Mouse (Mus musculus) forebrain, embryonic 10.5 days (tissue): ENCODE data around the gene Cfdp1. TPM values are rescaled to one million over a fixed set of nuclear protein-coding genes. Genes with fewer than 3 reads are reported as not detected.
"Not testable (repeated sequence)": the region's sequence is repeated elsewhere in the genome, so short reads cannot be mapped to it uniquely, and the experiment has no call there.

Source experiments
- DNase-seq: peaks from one replicate; pipeline ENCODE4 v3.0.0-alpha.2; 2017; ENCODE audit warnings: low spot score; ENCODE audit errors: extremely low spot score
- H3K27ac ChIP-seq: fragments of 300-500 bp; sonication (generic); 2 replicates; pipeline ENCODE4 v1.5.1; 2016; ENCODE audit warnings: mild to moderate bottlenecking
- H3K27me3 ChIP-seq: fragments of 300-500 bp; sonication (generic); 2 replicates; pipeline ENCODE4 v1.6.1; 2016; ENCODE audit warnings: mild to moderate bottlenecking; ENCODE audit not compliant: poor library complexity, severe bottlenecking
- H3K36me3 ChIP-seq: fragments of 300-500 bp; sonication (generic); replicated peaks from 2 replicates; pipeline ENCODE4 v1.6.1; 2016; ENCODE audit warnings: mild to moderate bottlenecking, moderate library complexity
- H3K4me1 ChIP-seq: fragments of 300-500 bp; sonication (generic); 2 replicates; pipeline ENCODE4 v1.6.1; 2016
- H3K4me3 ChIP-seq: fragments of 300-500 bp; sonication (generic); 2 replicates; pipeline ENCODE4 v1.5.1; 2016; ENCODE audit warnings: mild to moderate bottlenecking, moderate library complexity
- H3K9me3 ChIP-seq: fragments of 300-500 bp; sonication (generic); 2 replicates; pipeline ENCODE4 v1.6.1; 2016; ENCODE audit warnings: mild to moderate bottlenecking, moderate library complexity
- WGBS: fragments of 180-500 bp; shearing (Covaris S2); methylation state at CpG from one replicate; pipeline ENCODE4 v1.1.7; 2016; 5-methylcytosine and 5-hydroxymethylcytosine counted together
- polyA plus RNA-seq: library from polyadenylated mRNA; unstranded; fragments of >200 nt; fragmentation: Nextera tagmentation; extraction: Ambion mirVana; gene quantifications from 2 replicates; pipeline ENCODE4 v1.2.1, GENCODE M21; 2016

The Cfdp1 gene
- polyA plus RNA-seq, 1 experiment from 2014 or later = 234 TPM

DNA sequence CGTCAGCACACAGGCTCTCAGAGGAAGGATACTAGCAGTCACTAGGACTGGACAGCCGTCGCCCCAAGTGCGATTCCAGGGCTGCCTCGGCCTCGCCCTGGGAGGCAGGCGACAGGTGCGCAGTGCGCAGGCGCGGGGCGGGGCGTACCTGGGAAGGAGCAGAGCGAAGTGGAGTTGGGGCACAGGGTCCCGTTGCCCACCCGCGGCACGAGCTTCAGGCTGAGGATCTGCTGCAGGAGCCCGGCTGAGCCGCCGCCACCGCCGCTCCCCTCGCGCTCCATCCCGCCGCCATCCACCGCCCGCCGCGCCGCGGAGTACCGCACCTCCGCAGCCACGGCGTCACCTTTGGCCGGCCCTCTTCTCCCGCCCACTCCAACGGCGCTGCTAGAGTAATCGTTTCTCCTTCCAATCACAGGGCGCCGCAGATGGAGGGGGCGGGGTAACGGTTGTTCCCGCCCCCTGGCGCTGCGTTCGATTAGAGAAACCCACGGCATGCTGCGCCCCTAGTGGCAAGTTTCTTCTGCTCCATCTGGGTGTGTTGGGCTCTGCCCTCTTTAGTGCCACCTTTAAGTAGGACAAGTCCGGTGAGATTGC, 22.4 kb upstream of the Cfdp1 start, which contains the start of gene Tmem170:
TSS of gene Tmem170 (minus strand) at position 396 of the 594 bp plus-strand sequence.
- WGBS = under 1% methylated on average over 49 of the region's 53 CpGs
- Histone ChIP-seq H3K27me3 (no peaks in the 10 kb centered on the region), H3K4me3 (peak within 1 kb of the TSS; percentile 82), H3K9me3 (no peaks in the 10 kb centered on the region), H3K27ac (peak within 1 kb of the TSS; percentile 92), H3K4me1 (peaks cover 9% of the 10 kb centered on the region), H3K36me3 (peaks cover 4% of the 10 kb centered on the region; the same call in 1 of the 2 replicates)
- peak; percentile 98 for DNase-seq

DNA sequence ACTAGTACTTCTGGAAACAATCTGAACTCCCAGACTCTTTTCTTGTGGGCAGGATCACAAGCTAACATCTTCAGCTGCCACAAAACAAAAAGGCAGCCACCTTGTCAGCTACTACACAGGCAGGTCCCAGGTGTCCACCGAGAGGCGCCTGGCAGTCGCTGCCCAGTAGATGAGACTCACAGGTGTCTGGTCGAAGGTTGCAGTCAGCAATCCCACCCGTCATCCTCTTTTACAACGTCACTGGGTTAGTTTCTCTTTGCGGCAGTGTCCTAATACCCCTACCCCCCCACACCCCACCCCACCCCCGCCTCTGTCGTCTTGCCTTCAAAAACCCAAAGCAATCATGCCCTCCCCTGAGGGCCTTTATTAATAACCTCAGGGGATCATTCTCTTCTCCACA, 21.7 kb upstream of the Cfdp1 start:
- H3K4me3 ChIP-seq = peak overlapping the region; percentile 82
- no peak for DNase-seq
- peak overlapping the region; percentile 92 for H3K27ac ChIP-seq
- H3K4me1 ChIP-seq = peaks cover 9% of the 10 kb centered on the region
- H3K27me3 ChIP-seq = no peaks in the 10 kb centered on the region
- no peaks in the 10 kb centered on the region for H3K9me3 ChIP-seq
- WGBS = 36% methylated on average over 9 of the region's 9 CpGs
- peaks cover 4% of the 10 kb centered on the region; the same call in 1 of the 2 replicates for H3K36me3 ChIP-seq

DNA sequence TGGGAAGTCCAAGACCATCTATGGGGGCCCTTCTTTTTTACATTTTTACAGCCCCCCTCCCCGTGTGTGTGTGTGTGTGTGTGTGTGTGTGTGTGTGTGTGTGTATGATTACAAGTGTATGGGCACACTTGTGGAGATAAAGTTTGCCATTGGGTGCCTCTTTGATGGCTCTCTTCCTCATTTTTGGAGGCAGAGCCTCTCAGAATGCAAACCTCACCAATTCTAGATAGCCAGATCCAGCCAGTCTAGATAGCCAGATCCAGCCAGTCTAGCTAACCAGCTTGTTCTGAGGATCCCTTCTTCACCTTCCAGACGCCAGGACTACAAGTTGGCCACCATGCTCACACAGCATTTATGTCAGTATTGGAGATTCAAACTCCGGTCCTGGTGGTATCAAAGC, 17.2 kb upstream of the Cfdp1 start:
- DNase-seq = no peak
- H3K4me1 ChIP-seq = peaks cover 9% of the 10 kb centered on the region
- WGBS = 85% methylated on average over 3 of the region's 3 CpGs

DNA sequence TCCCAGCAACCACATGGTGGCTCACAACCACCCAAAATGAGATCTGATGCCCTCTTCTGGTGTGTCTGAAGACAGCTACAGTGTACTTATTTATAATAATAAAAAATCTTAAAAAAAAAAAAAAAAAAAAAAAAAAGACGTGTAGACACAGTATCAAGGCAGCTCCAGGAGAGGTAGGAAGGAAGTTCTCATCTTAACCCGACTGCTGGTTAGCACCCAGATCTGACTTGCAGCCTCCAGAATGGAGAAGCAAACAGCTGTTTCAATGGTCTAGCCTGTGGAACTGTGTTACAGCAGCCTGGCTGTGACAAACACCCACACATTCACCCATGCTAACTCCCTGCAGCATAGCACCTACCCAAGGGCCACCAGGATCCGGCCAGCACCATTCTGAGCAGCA, 16.3 kb upstream of the Cfdp1 start:
- DNase-seq = no peak
- H3K27ac ChIP-seq = no peak overlapping the region
- H3K36me3 ChIP-seq = peaks cover 17% of the 10 kb centered on the region
- no peak overlapping the region for H3K4me3 ChIP-seq
- WGBS = 90% methylated on average over 3 of the region's 3 CpGs
- H3K9me3 ChIP-seq = no peaks in the 10 kb centered on the region
- 0 out of 2 replicates have a peak, but pooled peaks cover 2% of the 10 kb centered on the region for H3K4me1 ChIP-seq
- H3K27me3 ChIP-seq = no peaks in the 10 kb centered on the region

More for the DNA sequence above, 17.2 kb upstream of the Cfdp1 start:
- Histone ChIP-seq H3K27me3 (no peaks in the 10 kb centered on the region), H3K9me3 (no peaks in the 10 kb centered on the region), H3K36me3 (peaks cover 8% of the 10 kb centered on the region), H3K4me3 (no peak overlapping the region), H3K27ac (no peak overlapping the region)

DNA sequence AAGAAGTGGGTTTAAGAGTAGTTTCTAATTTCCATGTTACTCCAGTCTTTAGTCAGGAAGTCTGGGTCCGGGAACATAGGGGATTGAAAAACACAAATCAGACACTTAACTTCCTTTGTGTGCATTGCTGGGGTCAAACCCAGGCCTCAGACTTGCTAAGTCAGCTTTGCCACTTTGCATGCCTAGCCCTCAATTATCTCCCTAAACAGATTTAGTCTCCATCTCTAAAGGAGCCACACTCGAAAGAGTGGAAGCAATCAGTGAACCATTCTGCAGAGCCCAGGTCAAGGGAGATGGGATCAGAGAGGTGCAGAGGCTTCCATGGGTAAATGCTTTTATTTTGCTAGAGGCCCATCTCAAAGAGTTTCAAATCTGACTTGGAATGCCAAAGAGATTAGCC, 14.6 kb upstream of the Cfdp1 start:
- Histone ChIP-seq H3K27me3 (no peaks in the 10 kb centered on the region), H3K9me3 (no peaks in the 10 kb centered on the region), H3K4me1 (no peaks in the 10 kb centered on the region), H3K36me3 (peaks cover 20% of the 10 kb centered on the region), H3K4me3 (no peak overlapping the region), H3K27ac (no peak overlapping the region)
- 45% methylated on average over 2 of the region's 2 CpGs for WGBS
- no peak for DNase-seq

DNA sequence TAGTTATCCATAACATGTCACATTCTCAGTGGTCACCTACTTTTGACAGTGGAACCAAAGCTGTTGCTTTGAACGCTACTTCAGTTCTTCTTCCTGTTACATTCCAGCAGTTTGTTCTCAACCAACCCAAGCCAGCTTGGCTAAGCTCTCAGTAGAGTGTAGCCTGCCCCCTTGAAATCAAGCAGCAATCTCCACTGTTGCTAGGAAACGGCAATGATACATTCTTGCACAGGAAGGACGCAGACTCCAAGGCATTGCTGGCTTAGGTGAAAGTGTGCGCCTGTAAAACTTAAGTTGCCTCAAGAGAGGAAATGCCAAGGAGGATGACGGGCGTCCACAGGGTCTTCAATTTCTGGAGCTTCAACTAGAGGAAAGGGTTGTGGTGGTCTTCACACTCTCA, 11.8 kb upstream of the Cfdp1 start:
- Histone ChIP-seq H3K4me1 (no peaks in the 10 kb centered on the region), H3K9me3 (no peaks in the 10 kb centered on the region), H3K27ac (no peak overlapping the region), H3K27me3 (no peaks in the 10 kb centered on the region), H3K36me3 (peaks cover 18% of the 10 kb centered on the region), H3K4me3 (no peak overlapping the region)
- no peak for DNase-seq
- 91% methylated on average over 6 of the region's 6 CpGs for WGBS

DNA sequence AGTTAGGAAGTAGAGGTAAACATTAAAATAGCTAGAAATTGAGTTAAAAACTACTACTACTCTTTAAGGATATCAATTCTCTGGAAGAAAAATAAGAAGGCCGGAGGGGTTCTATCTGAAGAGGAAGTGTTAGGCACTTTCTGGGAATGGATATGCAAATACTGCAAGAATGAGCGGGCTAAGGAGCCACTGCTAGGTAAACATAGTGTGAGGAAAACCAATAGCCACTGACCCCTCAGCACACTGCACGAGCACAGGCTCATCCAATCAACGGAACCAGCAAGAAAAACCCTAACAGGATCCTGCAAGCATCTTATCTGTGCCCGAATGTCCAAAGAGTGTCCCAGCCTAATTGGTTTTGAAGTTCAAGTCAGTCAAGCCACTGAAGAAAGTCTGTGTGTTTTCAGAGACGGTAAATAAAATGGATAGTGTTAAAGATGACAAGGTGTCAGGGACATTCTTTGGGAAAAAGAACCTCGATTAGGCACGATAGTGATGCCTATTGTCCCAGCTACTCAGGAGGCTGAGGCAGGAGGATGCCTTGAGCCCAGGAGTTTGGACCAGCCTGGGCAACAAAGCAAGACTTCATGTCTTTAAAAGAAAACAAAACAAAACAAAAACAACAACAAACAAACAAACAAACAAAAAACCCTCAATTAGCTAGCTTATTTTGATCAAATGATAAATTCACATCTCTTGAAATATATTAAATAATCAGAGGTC, 11.2 kb upstream of the Cfdp1 start:
- Histone ChIP-seq H3K9me3 (no peaks in the 10 kb centered on the region), H3K36me3 (peaks cover 18% of the 10 kb centered on the region), H3K4me3 (no peak overlapping the region), H3K27ac (no peak overlapping the region), H3K27me3 (no peaks in the 10 kb centered on the region), H3K4me1 (no peaks in the 10 kb centered on the region)
- no peak for DNase-seq
- WGBS = 94% methylated on average over 8 of the region's 8 CpGs

DNA sequence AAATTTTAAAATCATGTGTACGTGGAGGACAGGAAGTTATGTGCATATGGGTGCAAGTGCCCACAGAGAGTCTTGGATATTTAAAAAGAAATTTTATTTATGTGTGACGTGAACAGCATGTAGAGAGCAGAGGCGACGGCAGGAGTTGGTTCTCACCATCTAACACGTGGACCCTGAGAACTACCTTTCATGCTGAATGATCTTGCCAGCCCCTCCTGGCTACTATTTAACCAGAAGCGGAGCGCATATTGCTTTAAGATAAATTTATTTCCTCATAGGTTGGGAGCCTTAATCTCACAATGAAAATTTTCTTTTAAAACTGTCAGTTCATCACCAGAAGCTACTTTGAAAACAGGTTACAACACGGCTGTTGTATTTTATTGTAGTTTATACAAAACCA, 10.6 kb upstream of the Cfdp1 start:
- Histone ChIP-seq H3K27me3 (no peaks in the 10 kb centered on the region), H3K36me3 (peaks cover 18% of the 10 kb centered on the region), H3K27ac (no peak overlapping the region), H3K9me3 (no peaks in the 10 kb centered on the region), H3K4me1 (no peaks in the 10 kb centered on the region), H3K4me3 (no peak overlapping the region)
- WGBS = 91% methylated on average over 8 of the region's 8 CpGs
- no peak for DNase-seq

DNA sequence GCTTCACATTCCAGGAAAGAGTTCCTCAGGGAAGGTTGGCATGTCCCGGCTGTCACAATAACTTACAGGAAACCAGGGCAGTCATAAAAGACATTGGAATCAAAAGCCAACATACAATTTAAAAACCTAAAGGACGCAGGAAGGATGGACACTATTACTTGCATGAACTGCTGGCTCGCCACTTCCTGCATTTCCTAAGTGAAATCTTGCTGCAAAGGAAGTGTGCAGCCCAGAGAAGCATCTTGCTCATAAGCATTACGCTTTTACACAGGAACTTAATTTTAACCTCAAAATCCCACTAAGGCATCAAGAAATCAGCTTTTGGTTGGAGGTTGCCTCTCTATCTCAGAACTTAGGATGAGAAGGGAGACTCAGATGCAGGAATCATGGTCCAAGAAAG, 9.2 kb upstream of the Cfdp1 start:
- H3K4me1 ChIP-seq = no peaks in the 10 kb centered on the region
- no peak overlapping the region for H3K27ac ChIP-seq
- no peak overlapping the region for H3K4me3 ChIP-seq
- H3K9me3 ChIP-seq = no peaks in the 10 kb centered on the region
- WGBS = 87% methylated on average over 4 of the region's 4 CpGs
- no peaks in the 10 kb centered on the region for H3K27me3 ChIP-seq
- peaks cover 18% of the 10 kb centered on the region for H3K36me3 ChIP-seq
- no peak for DNase-seq

DNA sequence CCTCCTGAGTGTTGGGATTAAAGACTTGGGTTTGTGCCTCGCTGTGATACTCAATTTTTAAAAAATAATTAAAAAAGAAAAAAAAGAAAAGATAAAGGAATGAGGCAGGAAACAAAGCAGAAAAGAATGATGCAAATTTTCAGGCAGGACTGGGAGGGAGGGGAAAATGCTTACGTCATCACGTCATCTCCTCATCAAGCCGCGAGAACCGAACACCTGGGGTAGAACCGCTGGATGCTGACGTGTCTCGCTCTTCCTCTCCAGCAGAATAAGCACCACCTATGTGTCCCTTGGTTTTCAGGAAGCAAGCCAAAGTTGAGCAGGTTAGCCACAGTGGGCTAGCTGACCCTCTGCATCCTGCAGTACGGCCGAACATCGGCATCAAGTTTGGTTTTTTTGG, 1.9 kb upstream of the Cfdp1 start:
- no peaks in the 10 kb centered on the region for H3K9me3 ChIP-seq
- no peaks in the 10 kb centered on the region for H3K27me3 ChIP-seq
- H3K4me3 ChIP-seq = no peak overlapping the region
- DNase-seq = no peak
- peaks cover 9% of the 10 kb centered on the region; the same call in 1 of the 2 replicates for H3K36me3 ChIP-seq
- WGBS = 92% methylated on average over 12 of the region's 12 CpGs
- peaks cover 9% of the 10 kb centered on the region for H3K4me1 ChIP-seq
- no peak overlapping the region for H3K27ac ChIP-seq

DNA sequence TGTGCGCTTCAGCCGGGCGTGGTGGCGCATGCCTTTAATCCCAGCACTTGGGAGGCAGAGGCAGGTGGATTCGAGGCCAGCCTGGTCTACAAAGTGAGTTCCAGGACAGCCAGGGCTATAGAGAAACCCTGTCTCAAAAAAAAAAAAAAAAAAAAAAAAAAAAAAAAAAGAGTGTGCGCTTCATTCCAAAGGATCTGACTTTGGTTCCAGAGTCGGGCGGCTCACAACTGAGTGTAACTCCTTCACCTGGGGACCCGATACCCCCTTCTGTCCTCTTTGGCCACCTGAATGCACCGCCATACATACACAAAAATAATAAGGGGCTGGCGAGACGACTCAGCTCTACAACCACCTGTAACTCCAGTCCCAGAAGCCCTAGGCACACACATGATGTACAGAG, 872 bp downstream of the Cfdp1 start:
- H3K27me3 ChIP-seq, DNase-seq, H3K27ac ChIP-seq, H3K4me1 ChIP-seq, H3K9me3 ChIP-seq: not testable (repeated sequence)
- peak overlapping the region; percentile 98 for H3K4me3 ChIP-seq
- 68% methylated on average over 12 of the region's 12 CpGs for WGBS
- peaks cover 15% of the 10 kb centered on the region for H3K36me3 ChIP-seq

DNA sequence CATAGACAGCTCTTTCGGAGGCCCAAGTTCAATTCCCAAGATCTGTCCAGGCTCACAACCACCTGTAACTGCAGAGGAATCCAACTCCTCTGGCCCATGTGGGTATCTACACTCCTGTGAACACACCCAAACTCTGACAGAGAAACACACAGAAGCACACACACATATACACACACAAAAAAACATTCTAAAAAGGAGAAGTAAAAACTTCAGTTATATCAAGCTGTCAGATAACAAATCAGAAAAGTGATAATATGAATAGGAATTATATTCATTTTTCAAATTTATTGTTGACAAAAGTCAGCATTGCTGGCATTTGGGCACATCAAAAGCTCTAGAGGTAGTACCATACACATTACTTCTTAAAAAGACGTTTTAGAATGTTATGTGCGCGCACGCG, 7.3 kb downstream of the Cfdp1 start:
- peaks cover 52% of the 10 kb centered on the region for H3K36me3 ChIP-seq
- no peaks in the 10 kb centered on the region for H3K9me3 ChIP-seq
- WGBS = over 99% methylated on average over 6 of the region's 6 CpGs
- no peak overlapping the region for H3K4me3 ChIP-seq
- H3K4me1 ChIP-seq = no peaks in the 10 kb centered on the region
- no peak overlapping the region for H3K27ac ChIP-seq
- no peaks in the 10 kb centered on the region for H3K27me3 ChIP-seq
- no peak for DNase-seq

DNA sequence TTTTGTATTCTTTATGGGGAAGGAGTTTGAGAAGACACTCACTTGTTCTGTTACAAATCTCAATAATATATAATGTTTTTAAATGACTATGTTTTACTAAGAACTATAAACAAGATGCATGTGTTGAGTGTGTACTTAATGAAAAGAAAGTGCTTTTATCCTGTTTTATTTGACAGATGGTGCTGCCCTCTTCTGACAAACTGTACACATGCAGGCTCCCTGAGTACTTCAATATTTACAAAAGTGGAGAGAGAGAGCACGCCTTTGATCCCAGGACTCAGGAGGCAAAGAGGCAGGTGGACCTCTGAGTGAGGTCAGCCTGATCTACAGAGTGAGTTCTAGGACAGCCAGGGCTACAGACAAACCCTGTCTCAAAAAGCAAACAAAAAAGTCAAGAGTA, 18.6 kb downstream of the Cfdp1 start:
- Histone ChIP-seq H3K36me3 (peaks cover 93% of the 10 kb centered on the region), H3K9me3 (no peaks in the 10 kb centered on the region), H3K4me1 (no peaks in the 10 kb centered on the region), H3K27ac (no peak overlapping the region), H3K27me3 (no peaks in the 10 kb centered on the region), H3K4me3 (no peak overlapping the region)
- no peak for DNase-seq
- 76% methylated on average over 1 of the region's 1 CpGs for WGBS
